Mouse (Mus musculus) heart, embryonic 16.5 days (tissue): ENCODE data around the gene Atad5. TPM values are rescaled to one million over a fixed set of nuclear protein-coding genes. Genes with fewer than 3 reads are reported as not detected.

ENCODE experiments used
- ATAC-seq: fragments of 200-750 bp; cut with Nextera tagmentation; replicated peaks from 2 replicates; pipeline ENCODE4 v1.8.0; 2017; ENCODE audit warnings: moderate number of reproducible peaks; ENCODE audit not compliant: insufficient read depth, low FRiP score; ENCODE audit errors: extremely low read depth
- H3K27ac ChIP-seq: fragments of 300-500 bp; sonication (generic); 2 replicates; pipeline ENCODE4 v1.5.1; 2014; ENCODE audit warnings: mild to moderate bottlenecking, low read length, control low read depth, moderate library complexity
- H3K27me3 ChIP-seq: fragments of 300-500 bp; sonication (generic); 2 replicates; pipeline ENCODE4 v1.6.1; 2014; ENCODE audit warnings: low read length, mixed read lengths; ENCODE audit not compliant: control insufficient read depth, insufficient read depth
- H3K36me3 ChIP-seq: fragments of 300-500 bp; sonication (generic); 2 replicates; pipeline ENCODE4 v1.6.1; 2014; ENCODE audit not compliant: control insufficient read depth, insufficient read depth
- H3K4me1 ChIP-seq: fragments of 300-500 bp; sonication (generic); 2 replicates; pipeline ENCODE4 v1.6.1; 2014; ENCODE audit warnings: low read length, mixed read lengths; ENCODE audit not compliant: control insufficient read depth, insufficient read depth
- H3K4me2 ChIP-seq: fragments of 300-500 bp; sonication (generic); 2 replicates; pipeline ENCODE4 v1.6.1; 2014; ENCODE audit warnings: low read depth, mild to moderate bottlenecking, control low read depth, low read length
- H3K4me3 ChIP-seq: fragments of 300-500 bp; sonication (generic); 2 replicates; pipeline ENCODE4 v1.5.1; 2014; ENCODE audit warnings: mild to moderate bottlenecking, control low read depth, low read length
- H3K9ac ChIP-seq: fragments of 300-500 bp; sonication (generic); 2 replicates; pipeline ENCODE4 v1.6.1; 2014; ENCODE audit warnings: low read length, control low read depth
- H3K9me3 ChIP-seq: fragments of 300-500 bp; sonication (generic); replicated peaks from 2 replicates; pipeline ENCODE4 v1.6.1; 2016; ENCODE audit warnings: low read length; ENCODE audit not compliant: control insufficient read depth
- WGBS: fragments of 180-500 bp; shearing (Covaris S2); extraction: QIAGEN DNeasy Blood & Tissue Kit; methylation state at CpG from one replicate; pipeline ENCODE4 v1.1.7; 2014; 5-methylcytosine and 5-hydroxymethylcytosine counted together
- polyA plus RNA-seq: library from polyadenylated mRNA; unstranded; fragments of >200 nt; fragmentation: Nextera tagmentation; extraction: Ambion mirVana; gene quantifications from 2 replicates; pipeline ENCODE4 v1.2.1, GENCODE M21; 2015

Atad5 gene
- polyA plus RNA-seq, 1 experiment from 2014 or later, result 5.0 TPM

DNA sequence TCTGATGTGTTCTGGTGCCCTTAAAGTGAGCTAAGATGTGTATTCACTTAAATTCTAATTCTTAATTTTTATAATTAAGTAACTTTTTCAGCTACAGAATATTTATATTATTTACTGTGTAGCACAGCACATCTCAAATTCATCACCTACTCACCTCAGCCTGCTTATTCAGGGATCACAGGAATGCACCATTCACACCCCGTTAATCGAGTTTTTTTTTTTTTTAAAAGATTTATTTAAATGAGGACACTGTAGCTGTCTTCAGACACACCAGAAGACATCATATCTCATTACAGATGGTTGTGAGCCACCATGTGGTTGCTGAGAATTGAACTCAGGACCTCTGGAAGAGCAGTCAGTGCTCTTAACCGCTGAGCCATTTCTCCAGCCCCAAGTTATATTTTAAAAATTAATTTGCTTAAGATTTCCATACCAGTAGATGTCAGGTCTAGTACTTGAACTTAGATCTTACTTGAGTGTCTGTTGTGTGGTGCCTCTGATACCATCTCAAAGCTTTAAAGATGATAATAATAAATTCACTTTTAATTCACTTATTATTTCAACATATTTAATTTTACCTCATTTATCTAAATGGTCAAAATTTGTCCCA is 1.5 kb downstream of the Atad5 start:
- peaks cover 9% of the 10 kb centered on the region for H3K4me1 ChIP-seq
- H3K36me3 ChIP-seq, result no peaks in the 10 kb centered on the region; the same call in 1 of the 2 replicates
- H3K27ac ChIP-seq, result no peak overlapping the region
- peak overlapping the region; percentile 91 for H3K9ac ChIP-seq
- H3K4me2 ChIP-seq, result peak overlapping the region; percentile 87
- 57% methylated on average over 3 of the region's 3 CpGs for WGBS
- no peaks in the 10 kb centered on the region for H3K27me3 ChIP-seq
- H3K4me3 ChIP-seq, result peak overlapping the region; percentile 86
- no peaks in the 10 kb centered on the region for H3K9me3 ChIP-seq
- no peak for ATAC-seq

DNA sequence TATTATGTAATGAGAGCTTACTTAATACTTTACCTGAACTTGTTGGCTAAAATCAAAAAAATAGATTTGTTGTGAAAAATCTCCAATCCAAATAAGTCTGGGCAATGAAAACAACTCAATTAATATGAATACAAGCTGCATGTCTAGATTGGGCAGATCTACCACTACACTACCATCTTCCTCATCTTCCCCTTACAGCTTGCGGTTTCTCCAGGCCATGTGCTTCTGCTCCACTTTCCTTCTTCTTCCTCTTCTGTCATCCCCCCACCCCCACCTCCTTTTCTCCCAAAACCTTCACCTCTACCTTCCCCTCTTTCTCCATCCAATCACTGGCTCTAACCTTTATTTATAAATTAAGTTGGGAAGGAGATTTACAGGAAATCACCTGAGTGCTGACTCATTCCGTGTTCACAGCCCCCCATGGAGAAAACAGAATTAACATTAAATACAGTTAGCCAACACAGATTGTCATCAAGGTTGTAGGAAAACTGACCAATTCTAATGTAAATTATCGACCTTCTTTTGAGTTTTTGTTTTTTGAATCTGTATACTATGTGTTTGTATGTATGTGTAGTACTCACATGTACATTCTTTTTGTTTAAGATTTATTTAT is 9.3 kb downstream of the Atad5 start:
- Histone ChIP-seq H3K27me3 (no peaks in the 10 kb centered on the region), H3K9me3 (no peaks in the 10 kb centered on the region), H3K36me3 (peaks cover 11% of the 10 kb centered on the region; the same call in 1 of the 2 replicates)

DNA sequence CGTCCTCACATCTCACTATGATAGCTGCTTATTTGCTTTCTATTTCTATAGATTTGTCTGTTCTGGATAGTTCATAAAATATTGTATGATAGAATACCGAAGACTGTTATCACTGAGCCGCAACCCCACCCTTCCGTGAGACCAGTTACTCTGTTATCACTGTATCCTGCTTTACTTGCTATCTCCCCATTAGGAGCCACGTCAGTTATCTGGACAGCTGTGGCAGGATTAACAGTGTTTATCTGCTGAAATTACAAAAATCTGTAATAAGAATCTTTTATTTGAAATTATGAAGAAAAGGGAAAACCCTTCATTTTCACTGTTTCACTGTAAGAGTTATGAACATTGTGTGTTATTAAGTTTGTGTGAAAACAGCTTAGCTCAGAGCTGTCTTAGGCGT is 12.1 kb downstream of the Atad5 start:
- Histone ChIP-seq H3K9me3 (no peaks in the 10 kb centered on the region), H3K27me3 (no peaks in the 10 kb centered on the region), H3K36me3 (peaks cover 16% of the 10 kb centered on the region), H3K27ac (no peak overlapping the region), H3K4me1 (no peaks in the 10 kb centered on the region), H3K4me2 (no peak overlapping the region), H3K9ac (no peak overlapping the region), H3K4me3 (no peak overlapping the region)
- ATAC-seq, result no peak
- WGBS, result 80% methylated on average over 6 of the region's 6 CpGs

More for the DNA sequence above, 9.3 kb downstream of the Atad5 start:
- Histone ChIP-seq H3K9ac (no peak overlapping the region), H3K4me1 (no peaks in the 10 kb centered on the region), H3K27ac (no peak overlapping the region), H3K4me3 (no peak overlapping the region), H3K4me2 (no peak overlapping the region)
- WGBS, result 94% methylated on average over 3 of the region's 3 CpGs
- ATAC-seq, result no peak

DNA sequence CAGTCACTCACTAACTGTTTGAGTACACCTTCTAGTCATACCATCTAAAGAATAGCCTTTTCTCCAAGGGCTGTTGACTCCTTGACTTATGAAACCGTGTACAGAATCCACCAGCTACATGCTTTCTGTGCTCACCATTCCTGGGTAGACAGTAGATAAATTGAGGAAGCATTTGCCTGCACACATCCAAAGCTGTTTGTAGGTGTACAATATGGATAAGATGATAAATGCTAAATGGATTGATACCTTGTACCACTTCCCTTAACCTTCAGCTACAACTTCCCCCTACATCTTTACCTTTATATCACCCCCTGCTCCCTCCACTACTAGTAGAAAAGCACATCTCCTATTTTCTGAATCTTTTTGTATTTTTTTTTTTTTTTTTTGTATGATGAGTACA is 15.2 kb downstream of the Atad5 start:
- Histone ChIP-seq H3K4me3 (no peak overlapping the region), H3K9me3 (no peaks in the 10 kb centered on the region), H3K4me1 (no peaks in the 10 kb centered on the region), H3K27ac (no peak overlapping the region), H3K4me2 (no peak overlapping the region), H3K36me3 (peaks cover 11% of the 10 kb centered on the region), H3K9ac (no peak overlapping the region), H3K27me3 (no peaks in the 10 kb centered on the region)
- no peak for ATAC-seq
- 78% methylated on average over 1 of the region's 1 CpGs for WGBS

DNA sequence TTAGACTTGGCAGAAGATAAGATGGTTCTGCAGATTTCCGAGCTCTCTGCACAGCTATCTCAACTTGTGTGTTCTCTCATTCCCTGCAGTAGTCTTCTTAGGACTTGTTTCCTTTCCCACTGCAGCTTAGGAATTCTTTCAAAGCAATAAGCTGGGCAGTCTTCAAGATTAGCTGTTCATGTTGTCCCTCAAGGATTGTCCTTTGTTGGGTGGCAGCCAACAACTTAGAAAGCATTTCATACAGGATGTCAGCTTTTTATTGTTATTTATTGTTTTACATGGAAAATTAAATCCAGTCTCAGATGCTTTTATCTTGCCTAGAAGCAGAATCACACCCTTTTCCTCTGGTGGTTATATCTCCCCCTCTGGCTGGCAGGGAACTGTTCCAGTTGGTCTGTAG is 27.2 kb downstream of the Atad5 start:
- 60% methylated on average over 1 of the region's 1 CpGs for WGBS
- Histone ChIP-seq H3K4me1 (no peaks in the 10 kb centered on the region), H3K27ac (no peak overlapping the region)

DNA sequence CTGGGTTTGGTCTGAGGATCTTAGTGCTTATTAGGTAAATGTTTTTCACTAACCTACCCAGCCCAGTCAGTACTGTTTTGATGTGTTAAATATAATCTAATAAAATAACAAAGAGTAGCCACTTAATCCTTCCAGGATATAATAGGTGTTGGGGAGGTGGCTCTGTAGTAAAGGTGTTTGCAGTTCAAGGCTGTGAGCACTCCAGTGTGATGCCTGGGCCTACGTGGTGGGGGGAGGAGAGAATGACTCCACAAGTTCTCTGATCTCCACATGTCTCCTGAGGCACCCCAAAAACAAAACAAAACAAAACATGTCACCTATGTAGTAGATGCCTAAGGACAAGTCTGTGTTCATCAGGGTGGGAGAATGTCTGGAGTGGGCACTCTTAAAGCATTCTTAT is 42.9 kb downstream of the Atad5 start:
- WGBS, result 65% methylated on average over 1 of the region's 1 CpGs
- no peak for ATAC-seq

More for the DNA sequence above, 27.2 kb downstream of the Atad5 start:
- peaks cover 27% of the 10 kb centered on the region for H3K36me3 ChIP-seq
- H3K27me3 ChIP-seq, result no peaks in the 10 kb centered on the region
- H3K9me3 ChIP-seq, result no peaks in the 10 kb centered on the region
- no peak overlapping the region for H3K4me3 ChIP-seq
- no peak for ATAC-seq
- H3K4me2 ChIP-seq, result no peak overlapping the region
- no peak overlapping the region for H3K9ac ChIP-seq

DNA sequence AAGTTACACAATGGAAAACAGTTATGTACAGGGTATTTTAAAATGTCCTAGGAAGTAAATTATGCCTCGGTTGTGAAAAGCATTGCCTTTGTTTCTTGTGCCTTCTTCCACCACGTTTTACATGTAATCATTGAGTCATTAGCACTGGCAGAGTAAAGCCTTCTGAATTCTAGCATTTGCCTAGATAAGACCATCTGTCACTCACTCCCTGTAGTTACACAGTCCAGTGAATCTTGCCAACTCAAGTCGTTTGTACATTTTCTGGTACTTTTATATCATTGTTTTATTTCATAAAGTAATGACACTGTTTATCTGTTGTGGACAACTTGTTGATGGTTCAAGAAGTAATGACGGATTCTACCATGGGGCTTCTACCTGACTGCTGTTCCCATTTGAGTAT is 45.5 kb downstream of the Atad5 start:
- no peak overlapping the region for H3K4me3 ChIP-seq
- peaks cover 22% of the 10 kb centered on the region for H3K36me3 ChIP-seq
- H3K27me3 ChIP-seq, result no peaks in the 10 kb centered on the region
- H3K9me3 ChIP-seq, result no peaks in the 10 kb centered on the region
- no peak overlapping the region for H3K9ac ChIP-seq
- H3K4me1 ChIP-seq, result no peaks in the 10 kb centered on the region
- no peak overlapping the region for H3K27ac ChIP-seq
- no peak for ATAC-seq
- no peak overlapping the region for H3K4me2 ChIP-seq
- WGBS, result 59% methylated on average over 4 of the region's 4 CpGs

More for the DNA sequence above, 42.9 kb downstream of the Atad5 start:
- Histone ChIP-seq H3K9me3 (no peaks in the 10 kb centered on the region), H3K27me3 (no peaks in the 10 kb centered on the region), H3K27ac (no peak overlapping the region), H3K4me3 (no peak overlapping the region), H3K4me1 (no peaks in the 10 kb centered on the region), H3K36me3 (peaks cover 18% of the 10 kb centered on the region), H3K9ac (no peak overlapping the region), H3K4me2 (no peak overlapping the region)

DNA sequence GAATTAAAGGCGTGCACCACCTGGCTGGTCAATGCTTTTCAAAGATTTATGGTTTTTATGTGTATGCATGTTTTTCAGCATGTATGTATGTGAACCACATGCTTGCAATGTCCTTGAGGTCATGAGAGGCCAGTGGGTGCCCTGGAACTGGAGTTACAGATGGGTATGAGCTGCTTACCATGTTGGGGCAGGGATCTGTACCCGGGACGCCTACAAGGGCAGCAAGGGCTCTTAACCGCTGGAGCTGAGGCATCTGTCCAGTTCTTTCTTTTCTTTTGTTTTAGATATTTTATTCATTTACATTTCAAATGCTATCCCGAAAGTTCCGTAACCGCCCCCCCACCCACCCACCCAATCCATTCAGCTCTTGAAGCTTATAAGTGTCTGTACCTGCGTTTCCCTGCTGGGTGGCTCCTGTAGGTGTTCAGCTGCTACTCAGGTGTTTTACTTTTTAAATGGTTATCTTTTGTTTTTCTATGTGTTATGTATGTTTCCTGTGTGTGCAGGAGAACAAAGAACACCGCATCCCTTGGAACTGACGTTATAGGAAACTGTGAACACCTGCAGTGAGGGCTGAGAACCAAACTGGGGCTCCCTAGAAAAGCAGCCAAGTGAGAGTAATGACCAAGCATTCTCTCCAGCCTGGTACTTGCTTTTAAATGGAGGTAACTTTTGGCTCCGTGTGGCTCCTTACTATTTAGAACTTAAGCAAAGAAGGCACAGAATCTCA is 46.9 kb downstream of the Atad5 start:
- Histone ChIP-seq H3K36me3 (peaks cover 22% of the 10 kb centered on the region), H3K4me1 (no peaks in the 10 kb centered on the region), H3K27me3 (no peaks in the 10 kb centered on the region), H3K9me3 (no peaks in the 10 kb centered on the region), H3K27ac (peak overlapping the region; percentile 49; the same call in 1 of the 2 replicates), H3K4me2 (no peak overlapping the region), H3K9ac (no peak overlapping the region), H3K4me3 (no peak overlapping the region)
- WGBS, result 89% methylated on average over 11 of the region's 11 CpGs
- ATAC-seq, result no peak

DNA sequence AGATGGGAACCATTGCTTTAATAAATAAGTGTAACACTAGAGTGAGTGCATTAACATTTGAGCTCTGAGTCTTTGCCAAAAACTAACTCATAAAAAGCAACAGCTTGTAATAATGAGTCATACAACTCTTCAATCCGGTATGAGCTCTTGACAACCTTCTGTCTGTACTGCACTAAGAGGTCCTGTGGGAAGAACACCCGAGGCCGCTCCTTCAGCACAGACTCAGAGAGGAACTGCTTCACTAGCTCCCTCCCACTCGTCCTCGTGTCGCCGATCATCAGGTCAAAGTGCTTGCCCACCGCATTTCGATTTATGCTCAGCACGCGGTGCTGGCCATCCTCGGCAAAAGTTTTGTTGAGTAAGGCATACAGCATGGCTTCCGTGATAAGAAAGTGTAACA is 47.6 kb downstream of the Atad5 start:
- no peak overlapping the region for H3K4me3 ChIP-seq
- 86% methylated on average over 13 of the region's 13 CpGs for WGBS
- no peaks in the 10 kb centered on the region for H3K9me3 ChIP-seq
- H3K27me3 ChIP-seq, result no peaks in the 10 kb centered on the region
- H3K27ac ChIP-seq, result no peak overlapping the region
- ATAC-seq, result no peak
- no peaks in the 10 kb centered on the region for H3K4me1 ChIP-seq
- no peak overlapping the region for H3K4me2 ChIP-seq
- H3K36me3 ChIP-seq, result peaks cover 20% of the 10 kb centered on the region
- no peak overlapping the region for H3K9ac ChIP-seq
